Mouse (Mus musculus) ES-Bruce4 (cell line): Measurements from ENCODE around the gene Uqcrq. TPM values are rescaled to one million over a fixed set of nuclear protein-coding genes. Genes with fewer than 3 reads are reported as not detected.

ENCODE experiments used
- H3K27ac ChIP-seq: 2 replicates; pipeline ENCODE4 v1.5.1; 2012; ENCODE audit warnings: low read length, inconsistent platforms; ENCODE audit not compliant: insufficient read depth
- H3K27me3 ChIP-seq: 2 replicates; pipeline ENCODE4 v1.6.1; 2012; ENCODE audit warnings: mild to moderate bottlenecking, low read length, inconsistent platforms; ENCODE audit not compliant: control insufficient read depth, poor library complexity, insufficient read depth, severe bottlenecking
- H3K36me3 ChIP-seq: 2 replicates; pipeline ENCODE4 v1.6.1; 2012; ENCODE audit warnings: inconsistent platforms, mild to moderate bottlenecking, low read length, moderate library complexity; ENCODE audit not compliant: control insufficient read depth, poor library complexity, insufficient read depth, severe bottlenecking
- H3K4me1 ChIP-seq: one replicate; pipeline ENCODE4 v1.8.1; 2011; ENCODE audit warnings: low read length; ENCODE audit not compliant: control insufficient read depth, insufficient read depth
- H3K4me3 ChIP-seq: 2 replicates; pipeline ENCODE4 v1.5.1; 2011; ENCODE audit warnings: low read depth, mild to moderate bottlenecking, low read length
- H3K9ac ChIP-seq: 2 replicates; pipeline ENCODE4 v1.6.1; 2012; ENCODE audit warnings: low read depth, mild to moderate bottlenecking, inconsistent platforms; ENCODE audit not compliant: poor library complexity, severe bottlenecking
- H3K9me3 ChIP-seq: replicated peaks from 2 replicates; pipeline ENCODE4 v1.6.1; 2012; ENCODE audit warnings: mild to moderate bottlenecking, low read length, inconsistent platforms; ENCODE audit not compliant: control insufficient read depth, poor library complexity, insufficient read depth, severe bottlenecking
- CTCF ChIP-seq: IDR thresholded peaks from one replicate; pipeline ENCODE4 v1.8.1; 2011; ENCODE audit warnings: low read depth, low read length
- EP300 ChIP-seq: IDR thresholded peaks from 2 replicates; pipeline ENCODE4 v1.6.1; 2011; ENCODE audit warnings: low read depth, low read length; ENCODE audit not compliant: insufficient read depth
- POLR2A ChIP-seq: IDR thresholded peaks from one replicate; pipeline ENCODE4 v1.8.1; 2011; ENCODE audit warnings: low read length; ENCODE audit not compliant: insufficient read depth
- polyA plus RNA-seq: library from polyadenylated mRNA; stranded (reverse); fragments of >200 nt; gene quantifications from 2 replicates; pipeline ENCODE4 v1.2.4, GENCODE M21; 2011; ENCODE audit warnings: low read depth; ENCODE audit not compliant: missing spikeins, insufficient read depth, insufficient read length

The Uqcrq gene
- polyA plus RNA-seq, 1 experiment: 210 TPM

DNA sequence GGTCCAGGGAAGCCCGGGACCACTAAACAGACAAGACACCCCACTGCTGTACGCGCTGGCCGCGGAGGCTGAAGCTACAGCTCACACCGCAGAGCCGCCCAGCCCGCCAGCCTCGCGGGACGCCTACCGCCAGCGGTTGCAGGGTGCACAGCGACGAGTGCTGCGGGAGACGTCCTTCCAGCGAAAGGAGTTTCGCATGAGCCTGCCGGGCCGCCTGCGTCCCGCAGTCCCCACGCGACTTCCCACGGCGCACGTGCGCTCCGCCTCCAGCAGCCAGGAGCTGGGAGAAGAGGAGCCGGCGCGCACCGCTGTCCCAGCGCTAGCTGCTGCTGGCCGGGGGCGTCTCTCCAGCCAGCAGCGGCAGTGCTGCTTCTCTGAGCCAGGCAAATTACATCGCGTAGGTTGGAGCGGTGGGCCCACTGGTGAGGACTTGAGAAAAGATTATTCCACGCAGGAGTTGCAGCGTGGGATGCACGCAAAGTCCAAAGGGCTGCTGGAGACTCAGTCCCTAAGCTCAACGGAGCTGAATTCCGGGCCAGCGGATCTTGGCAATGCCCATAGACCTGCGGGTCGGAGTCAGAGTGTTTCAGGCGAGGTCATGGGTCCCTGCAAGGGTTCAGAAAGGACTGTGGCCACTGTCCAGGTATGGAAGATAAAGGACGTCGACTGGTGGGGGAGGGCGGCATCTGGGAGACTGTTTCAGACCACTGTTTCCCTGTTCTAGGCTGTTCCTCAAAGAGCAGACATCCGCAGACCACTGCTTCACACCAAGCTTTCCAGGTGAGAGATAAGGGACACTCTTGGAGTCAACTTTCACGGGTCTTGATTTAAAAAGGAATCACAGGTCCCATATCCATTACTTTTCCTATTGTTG, 33.2 kb upstream of the Uqcrq start:
- TF ChIP-seq CTCF: no peak
- TF ChIP-seq EP300: no peak
- TF ChIP-seq POLR2A: no peak
- no peaks in the 10 kb centered on the region for H3K36me3 ChIP-seq
- no peaks in the 10 kb centered on the region for H3K9me3 ChIP-seq
- H3K4me3 ChIP-seq: peak overlapping the region; percentile 71
- H3K27me3 ChIP-seq: peaks cover 4% of the 10 kb centered on the region
- no peaks in the 10 kb centered on the region for H3K4me1 ChIP-seq
- peak overlapping the region; percentile 7 for H3K9ac ChIP-seq
- H3K27ac ChIP-seq: no peak overlapping the region

DNA sequence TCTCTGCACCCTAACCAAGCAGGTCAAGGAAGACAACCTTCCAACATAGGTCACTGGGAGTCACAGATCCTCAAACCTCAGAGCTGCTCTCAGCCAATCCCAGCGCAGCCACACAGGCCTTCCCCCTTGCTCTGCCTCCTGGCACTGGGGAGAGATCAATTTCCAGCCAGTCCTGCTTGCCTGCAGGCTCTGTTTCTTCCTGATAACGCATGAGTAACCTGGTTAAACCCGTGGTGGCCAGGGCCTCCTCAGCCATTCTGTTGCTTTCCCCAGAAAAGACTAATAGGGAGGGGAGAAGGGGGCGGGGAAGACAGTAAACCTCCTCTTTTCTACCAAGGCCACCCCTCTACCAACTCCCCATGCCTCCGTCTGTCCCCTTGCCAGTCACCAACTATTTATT, 31.1 kb upstream of the Uqcrq start:
- Histone ChIP-seq H3K36me3 (no peaks in the 10 kb centered on the region), H3K9me3 (no peaks in the 10 kb centered on the region), H3K4me3 (no peak overlapping the region), H3K27ac (no peak overlapping the region), H3K4me1 (no peaks in the 10 kb centered on the region), H3K27me3 (peaks cover 4% of the 10 kb centered on the region), H3K9ac (no peak overlapping the region)
- TF ChIP-seq CTCF: no peak
- TF ChIP-seq EP300: no peak
- TF ChIP-seq POLR2A: no peak

DNA sequence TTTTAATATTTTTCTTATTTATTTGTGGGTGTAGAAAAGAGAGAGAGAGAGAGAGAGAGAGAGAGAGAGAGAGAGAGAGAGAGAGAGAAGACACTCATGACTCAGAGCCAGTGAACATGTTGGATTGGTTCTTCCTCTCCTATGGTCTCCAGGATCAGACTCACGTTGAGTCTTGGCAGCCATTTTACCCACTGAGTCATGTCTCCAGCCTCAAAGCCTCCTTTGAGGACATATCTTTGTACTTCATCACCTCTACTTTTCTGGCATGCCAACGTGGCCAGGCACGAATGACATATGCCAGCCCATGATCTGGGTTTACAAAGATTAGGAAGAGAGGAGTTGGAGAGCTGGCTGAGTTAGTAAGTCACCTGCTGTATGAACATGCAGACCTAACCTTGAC, 29.6 kb upstream of the Uqcrq start:
- TF ChIP-seq EP300 (no peak), POLR2A (no peak), CTCF (no peak)
- Histone ChIP-seq H3K4me3 (no peak overlapping the region), H3K9ac (no peak overlapping the region), H3K9me3 (no peaks in the 10 kb centered on the region), H3K27ac (no peak overlapping the region), H3K36me3 (no peaks in the 10 kb centered on the region), H3K4me1 (no peaks in the 10 kb centered on the region), H3K27me3 (peaks cover 4% of the 10 kb centered on the region)

DNA sequence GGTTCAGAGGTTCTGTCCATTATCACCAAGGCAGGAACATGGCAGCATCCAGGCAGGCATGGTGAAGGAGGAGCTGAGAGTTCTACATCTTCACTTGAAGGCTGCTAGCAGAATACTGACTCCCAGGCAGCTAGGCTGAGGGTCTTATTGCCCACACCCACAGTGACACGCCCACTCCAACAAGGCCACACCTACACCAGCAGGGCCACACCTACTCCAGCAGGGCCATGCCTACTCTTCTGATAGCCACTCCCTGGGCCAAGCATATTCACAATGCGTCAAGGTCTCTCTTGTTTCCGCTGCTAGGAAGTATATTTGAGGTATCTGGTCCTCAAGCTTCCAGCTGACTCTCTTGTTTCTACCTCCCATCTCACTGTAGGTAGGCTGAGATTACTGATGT, 28.4 kb upstream of the Uqcrq start:
- Histone ChIP-seq H3K27me3 (peaks cover 2% of the 10 kb centered on the region; the same call in 1 of the 2 replicates), H3K4me1 (no peaks in the 10 kb centered on the region), H3K9ac (no peak overlapping the region), H3K36me3 (no peaks in the 10 kb centered on the region), H3K9me3 (no peaks in the 10 kb centered on the region), H3K27ac (no peak overlapping the region), H3K4me3 (no peak overlapping the region)
- TF ChIP-seq POLR2A (no peak), EP300 (no peak), CTCF (no peak)

DNA sequence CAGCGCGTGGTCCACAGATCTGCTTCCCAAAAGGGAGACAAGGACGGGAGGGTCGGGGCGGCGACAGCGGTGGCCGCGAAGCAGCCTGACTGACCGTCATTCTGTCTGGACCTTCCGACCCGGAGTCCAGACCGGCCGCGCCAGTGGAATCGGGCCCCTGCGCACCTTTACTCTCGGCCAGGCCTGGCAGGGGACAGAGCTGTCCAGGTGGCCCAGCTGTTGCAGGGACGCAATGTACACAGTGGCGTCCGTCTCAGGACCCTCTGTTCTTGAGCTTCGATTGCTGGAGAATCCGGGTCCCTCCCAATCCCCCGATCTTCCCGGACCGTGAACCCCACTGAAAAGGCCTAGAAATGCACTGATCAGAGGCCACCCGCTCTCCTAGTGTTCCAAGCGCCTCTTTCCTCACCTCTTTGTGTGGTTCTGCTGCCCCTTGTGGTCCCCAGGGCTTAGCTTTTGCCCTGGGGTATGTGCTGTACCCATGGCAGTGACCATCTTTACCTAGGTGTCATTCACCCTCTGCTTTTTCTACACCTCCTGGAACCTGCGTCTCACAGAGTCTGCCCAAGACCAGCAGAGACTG, 26.8 kb upstream of the Uqcrq start:
- Histone ChIP-seq H3K27me3 (no peaks in the 10 kb centered on the region; the same call in 1 of the 2 replicates), H3K9ac (peak overlapping the region; percentile 41), H3K9me3 (no peaks in the 10 kb centered on the region), H3K4me1 (no peaks in the 10 kb centered on the region), H3K4me3 (peak overlapping the region; percentile 66), H3K36me3 (no peaks in the 10 kb centered on the region), H3K27ac (no peak overlapping the region)
- TF ChIP-seq POLR2A (no peak), EP300 (no peak), CTCF (peak; percentile 0)

DNA sequence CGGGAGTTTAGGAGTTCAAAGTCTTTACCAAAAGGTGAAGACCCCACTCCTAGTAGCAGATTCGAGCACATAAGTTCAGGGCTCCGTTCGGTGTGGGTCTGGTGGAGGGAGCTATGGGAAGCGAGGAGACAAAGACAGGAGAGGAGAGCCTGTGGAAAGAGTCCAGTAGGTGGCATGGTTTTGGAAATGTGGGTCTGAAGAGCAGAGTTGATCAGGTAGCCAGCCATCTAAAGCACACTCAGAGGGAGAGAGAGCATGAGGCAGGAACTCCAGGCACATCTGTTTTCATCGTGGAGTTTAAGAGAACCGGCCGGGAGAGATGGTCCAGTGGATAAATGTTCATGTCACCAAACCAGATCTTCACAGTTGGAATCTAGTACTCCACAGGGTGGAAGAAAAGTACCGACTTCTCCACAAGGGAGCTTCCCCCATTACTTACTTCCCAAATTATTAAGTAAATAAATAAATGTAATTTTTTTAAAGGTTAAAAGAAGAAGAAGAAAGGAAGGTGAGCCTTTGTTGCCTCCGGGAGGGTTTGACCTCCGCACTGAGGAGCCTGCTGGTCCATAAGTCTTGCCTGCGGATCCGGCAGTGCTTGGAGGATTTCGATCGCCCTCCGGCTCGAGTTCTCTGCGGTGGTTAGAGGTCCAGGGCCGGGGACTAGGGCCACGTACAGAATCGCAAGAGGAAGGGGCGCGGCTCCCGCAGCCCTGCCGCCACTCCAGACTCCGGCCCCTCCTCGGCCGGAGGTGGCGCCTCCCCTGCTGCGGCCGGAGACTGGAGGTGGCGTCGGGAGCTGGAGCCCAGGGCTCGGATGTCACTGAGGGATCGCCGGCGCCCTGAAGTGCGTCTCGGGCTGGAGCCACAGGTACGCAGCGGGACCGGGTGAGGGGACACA, 26.1 kb upstream of the Uqcrq start, which contains the start of the genes Gm10447 and Shroom1:
TSS of gene Gm10447 (minus strand) at position 637 of the 898 bp plus-strand sequence.
TSS of gene Shroom1 (plus strand) at position 732 of the 898 bp plus-strand sequence.
- H3K9ac ChIP-seq: peak within 1 kb of the TSS; percentile 41
- H3K4me1 ChIP-seq: no peaks in the 10 kb centered on the region
- H3K27ac ChIP-seq: no peak within 1 kb of the TSS
- TF ChIP-seq POLR2A: no peak
- TF ChIP-seq CTCF: peak; percentile 11
- peak within 1 kb of the TSS; percentile 66 for H3K4me3 ChIP-seq
- no peaks in the 10 kb centered on the region for H3K36me3 ChIP-seq
- H3K27me3 ChIP-seq: no peaks in the 10 kb centered on the region
- H3K9me3 ChIP-seq: no peaks in the 10 kb centered on the region
